Mouse (Mus musculus) C2C12 (cell line): ENCODE results near the gene Cux2.

Experiments
- MAX ChIP-seq: IDR thresholded peaks from one replicate; pipeline ENCODE4 v1.6.1; 2011; ENCODE audit warnings: mild to moderate bottlenecking, control low read depth
- MYOG ChIP-seq: IDR thresholded peaks from one replicate; pipeline ENCODE4 v1.6.1; 2011; ENCODE audit not compliant: control insufficient read depth, insufficient read length; ENCODE audit errors: extremely low read depth

DNA sequence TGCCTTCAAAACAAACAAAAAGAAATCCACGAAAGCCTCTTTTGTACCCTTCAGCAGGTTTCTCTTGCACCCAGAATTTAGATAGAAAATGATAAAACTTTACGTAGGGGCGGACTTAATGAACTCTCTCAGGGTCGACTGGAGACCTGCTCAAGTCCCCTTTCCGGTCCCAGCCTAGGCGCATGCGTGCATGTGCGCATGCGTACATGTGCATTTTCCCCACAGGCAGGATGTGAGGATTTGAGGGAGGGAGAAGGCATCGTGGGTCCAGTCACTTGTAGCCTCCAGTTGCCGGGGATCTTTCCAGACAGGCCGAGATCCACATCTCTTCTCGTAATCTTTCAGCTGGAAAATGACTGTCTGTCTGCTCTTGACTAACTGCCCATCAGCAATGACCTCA is 31.6 kb upstream of the Cux2 start:
- TF ChIP-seq MAX (no peak), MYOG (no peak)
